8 mouse cellular contexts compared by ENCODE assay signal in the genomic region with DNA sequence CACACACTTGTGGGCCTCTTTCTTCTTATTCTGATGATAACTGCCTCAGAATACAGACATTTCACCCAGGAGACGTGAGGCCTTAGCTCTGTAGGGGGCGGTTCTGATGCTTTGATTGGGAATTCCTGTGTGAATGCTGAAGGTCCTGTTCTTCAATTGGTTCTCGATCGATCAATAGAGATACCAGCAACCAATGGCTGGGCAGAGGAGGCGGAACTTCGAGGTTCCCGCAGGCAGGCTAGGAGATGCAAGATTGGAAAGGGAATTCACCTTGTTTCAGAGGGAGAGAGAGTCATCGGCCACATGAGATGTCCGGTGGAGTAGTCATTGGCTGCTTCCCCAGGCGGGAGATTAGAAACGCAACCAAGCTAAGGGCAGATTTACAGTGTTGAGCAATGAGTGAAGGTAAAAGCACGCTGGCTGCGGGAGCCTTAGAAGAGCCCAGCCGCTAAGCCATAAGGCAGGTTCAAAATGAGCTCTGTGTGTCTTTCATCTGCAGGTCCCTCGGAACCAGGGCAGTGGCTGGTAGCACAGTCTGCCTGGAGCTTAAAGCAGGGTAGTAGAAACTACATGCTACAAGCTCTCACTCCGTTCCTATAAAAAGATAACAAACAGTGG.
DNase-seq lines count a peak whose midpoint lies in the region; ATAC-seq and TF ChIP-seq lines count a peak whose summit lies in the region.

No protein-coding gene starts in this region.

- no peak for TF ChIP-seq EP300 in liver, embryonic 14.5 days (IDR thresholded peaks at IDR 0.05; ENCODE audit: low read depth)

- H3K4me2 ChIP-seq in hindbrain, embryonic 15.5 days: peak overlapping the region; percentile 60
- peak overlapping the region; percentile 34; the same call in 1 of the 2 replicates for H3K4me2 ChIP-seq in liver, embryonic 14.5 days (ENCODE audit: low read depth)

- H3K4me1 ChIP-seq in hindbrain, embryonic 15.5 days (replicated peaks): peaks cover 13% of the 10 kb centered on the region
- H3K4me1 ChIP-seq in liver, embryonic 14.5 days (replicated peaks; ENCODE audit: control insufficient read depth in 2 of 2, insufficient read depth in 2 of 2, low read length in 1 of 2): no peaks in the 10 kb centered on the region; a peak in 1 of 4 replicates

- DNase-seq in left cerebral cortex, adult 18-20 months (ENCODE audit: low spot score in 2 of 2): peak; percentile 42 to 56
- DNase-seq in left cerebral cortex, adult 11 months (ENCODE audit: low spot score): no peak
- DNase-seq in embryo, embryonic 11 days: peak; percentile 86
- peak; percentile 4 to 7 (median 7) for DNase-seq in liver, embryonic 14.5 days (ENCODE audit: low read depth in 3 of 3, low spot score in 3 of 3)
- DNase-seq in skeletal muscle tissue, adult 2 months (ENCODE audit: low read depth, low spot score): peak; percentile 3
- no peak for DNase-seq in ovary, postnatal 14 days (ENCODE audit: low spot score)
- DNase-seq in kidney, adult 11 months: no peak

- H3K27me3 ChIP-seq in hindbrain, embryonic 15.5 days: no peaks in the 10 kb centered on the region
- H3K27me3 ChIP-seq in liver, embryonic 14.5 days (ENCODE audit: control insufficient read depth, insufficient read depth, low read length): no peaks in the 10 kb centered on the region

- peak overlapping the region; percentile 44 for H3K4me3 ChIP-seq in hindbrain, embryonic 15.5 days
- H3K4me3 ChIP-seq in liver, embryonic 14.5 days (ENCODE audit: insufficient read depth in 1 of 2, low read depth in 2 of 2, low read length in 2 of 2): no peak overlapping the region; a peak in 1 of 4 replicates

- H3K36me3 ChIP-seq in hindbrain, embryonic 15.5 days: no peaks in the 10 kb centered on the region
- no peaks in the 10 kb centered on the region for H3K36me3 ChIP-seq in liver, embryonic 14.5 days (replicated peaks; ENCODE audit: control insufficient read depth, insufficient read depth, low read depth)

- H3K9ac ChIP-seq in hindbrain, embryonic 15.5 days: peak overlapping the region; percentile 40
- H3K9ac ChIP-seq in liver, embryonic 14.5 days (replicated peaks): no peak overlapping the region

- peak; percentile 97 for ATAC-seq in hindbrain, embryonic 15.5 days (ENCODE audit: low FRiP score, low read depth)
- ATAC-seq in liver, embryonic 14.5 days (ENCODE audit: insufficient read depth): peak; percentile 39; the same call in 1 of the 2 replicates

- no peak for TF ChIP-seq CTCF in liver, embryonic 14.5 days (IDR thresholded peaks at IDR 0.05; ENCODE audit: low read depth)

- H3K9me3 ChIP-seq in hindbrain, embryonic 15.5 days: no peaks in the 10 kb centered on the region
- H3K9me3 ChIP-seq in liver, embryonic 14.5 days (ENCODE audit: control insufficient read depth, low read length): no peaks in the 10 kb centered on the region

- H3K27ac ChIP-seq in hindbrain, embryonic 15.5 days (replicated peaks): peak overlapping the region; percentile 76
- no peak overlapping the region for H3K27ac ChIP-seq in liver, embryonic 14.5 days

- WGBS in hindbrain, embryonic 15.5 days: 15% methylated on average over 16 of the region's 16 CpGs
- WGBS in liver, embryonic 14.5 days (ENCODE audit: insufficient replicate concordance): 21% methylated on average over 16 of the region's 16 CpGs

Comparison
In these comparisons a context has a peak if more than half of its experiments do, and no peak if none do; other contexts are left out.
1. DNase-seq: peak in left cerebral cortex, adult 18-20 months (2 of 2), embryo, embryonic 11 days (single experiment), liver, embryonic 14.5 days (3 of 3) and skeletal muscle tissue, adult 2 months (single experiment); none in left cerebral cortex, adult 11 months (single experiment), ovary, postnatal 14 days (single experiment) and kidney, adult 11 months (single experiment).